Mouse (Mus musculus) ovary, postnatal 14 days (tissue): ENCODE results near the gene Paqr6.

ENCODE experiments used
- DNase-seq: peaks from one replicate; pipeline ENCODE4 v3.0.0; 2022; ENCODE audit warnings: low spot score

Gene Paqr6

GRCm38 (mm10) chr3:88411681-88412080 lies 47.3 kb downstream of the Paqr6 start:
- DNase-seq: no peak

GRCm38 (mm10) chr3:88412636-88413035 lies 48.3 kb downstream of the Paqr6 start:
- DNase-seq: no peak

GRCm38 (mm10) chr3:88415668-88416067 lies 51.3 kb downstream of the Paqr6 start:
- DNase-seq: no peak

GRCm38 (mm10) chr3:88418016-88418415 lies 53.6 kb downstream of the Paqr6 start:
- no peak for DNase-seq
